Mouse (Mus musculus): Measurements from ENCODE around the gene Dnajc15. TPM values are rescaled to one million over a fixed set of nuclear protein-coding genes. Genes with fewer than 3 reads are reported as not detected.
"Not testable (repeated sequence)": the region's sequence is repeated elsewhere in the genome, so short reads cannot be mapped to it uniquely, and the experiment has no call there.

The Dnajc15 gene
- polyA plus RNA-seq, 1 experiment, result 39.7 TPM

DNA sequence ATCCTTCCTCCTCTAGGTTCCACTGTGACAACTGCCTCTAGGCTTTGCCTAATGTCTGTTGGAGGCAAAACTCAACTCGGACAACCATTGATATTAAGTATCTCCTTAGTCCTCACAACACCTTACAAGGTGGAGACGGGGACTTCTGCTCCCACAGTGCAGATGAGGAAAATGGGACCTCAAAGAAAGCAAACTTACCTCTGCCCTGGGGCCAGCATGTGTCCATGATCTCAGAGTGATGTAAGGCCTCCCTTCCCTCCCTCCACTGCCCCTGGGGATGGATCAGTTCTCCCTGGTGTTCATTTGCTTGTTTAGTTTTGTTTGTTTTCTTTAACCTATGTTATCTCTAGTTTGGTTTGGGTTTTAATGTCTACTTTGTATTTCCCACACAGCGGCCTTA lies 27.6 kb upstream of the Dnajc15 start:
- no peak for DNase-seq
- no peak overlapping the region for H3K27ac ChIP-seq (ENCODE audit: insufficient read depth, low read length)
- H3K4me3 ChIP-seq (replicated peaks; ENCODE audit: insufficient read depth, low read depth, low read length), result no peak overlapping the region
- H3K27me3 ChIP-seq (ENCODE audit: control insufficient read depth, insufficient read depth, low read length), result no peaks in the 10 kb centered on the region
- H3K4me1 ChIP-seq (ENCODE audit: control insufficient read depth, insufficient read depth, low read length), result no peaks in the 10 kb centered on the region
- WGBS, result 97% methylated on average over 3 of the region's 3 CpGs
- no peak for TF ChIP-seq CTCF (IDR thresholded peaks at IDR 0.05; ENCODE audit: borderline replicate concordance, insufficient read depth, low read depth, low read length)
- no peak for TF ChIP-seq POLR2A (IDR thresholded peaks at IDR 0.05; ENCODE audit: borderline replicate concordance, insufficient read depth, low read length)

GRCm38 (mm10) chr14:77895951-77896350 lies 21.0 kb upstream of the Dnajc15 start:
- H3K4me1 ChIP-seq (ENCODE audit: control insufficient read depth, insufficient read depth, low read length), result no peaks in the 10 kb centered on the region
- DNase-seq, result no peak
- no peak overlapping the region for H3K27ac ChIP-seq (ENCODE audit: insufficient read depth, low read length)
- TF ChIP-seq POLR2A (IDR thresholded peaks at IDR 0.05; ENCODE audit: borderline replicate concordance, insufficient read depth, low read length), result no peak
- TF ChIP-seq CTCF (IDR thresholded peaks at IDR 0.05; ENCODE audit: borderline replicate concordance, insufficient read depth, low read depth, low read length), result no peak
- H3K27me3 ChIP-seq (ENCODE audit: control insufficient read depth, insufficient read depth, low read length), result no peaks in the 10 kb centered on the region
- 94% methylated on average over 3 of the region's 3 CpGs for WGBS
- H3K4me3 ChIP-seq (replicated peaks; ENCODE audit: insufficient read depth, low read depth, low read length), result no peak overlapping the region

- 87% methylated on average over 7 of the region's 7 CpGs for WGBS
- no peak for DNase-seq
- H3K4me3 ChIP-seq (replicated peaks; ENCODE audit: insufficient read depth, low read depth, low read length), result no peak overlapping the region
- no peak overlapping the region for H3K27ac ChIP-seq (ENCODE audit: insufficient read depth, low read length)
- H3K4me1 ChIP-seq (ENCODE audit: control insufficient read depth, insufficient read depth, low read length), result no peaks in the 10 kb centered on the region
- TF ChIP-seq POLR2A (IDR thresholded peaks at IDR 0.05; ENCODE audit: borderline replicate concordance, insufficient read depth, low read length) (no peak), CTCF (IDR thresholded peaks at IDR 0.05; ENCODE audit: borderline replicate concordance, insufficient read depth, low read depth, low read length) (no peak)
- H3K27me3 ChIP-seq (ENCODE audit: control insufficient read depth, insufficient read depth, low read length), result no peaks in the 10 kb centered on the region
These were observed 15.0 kb upstream of the Dnajc15 start for GRCm38 (mm10) chr14:77889911-77890310.

DNA sequence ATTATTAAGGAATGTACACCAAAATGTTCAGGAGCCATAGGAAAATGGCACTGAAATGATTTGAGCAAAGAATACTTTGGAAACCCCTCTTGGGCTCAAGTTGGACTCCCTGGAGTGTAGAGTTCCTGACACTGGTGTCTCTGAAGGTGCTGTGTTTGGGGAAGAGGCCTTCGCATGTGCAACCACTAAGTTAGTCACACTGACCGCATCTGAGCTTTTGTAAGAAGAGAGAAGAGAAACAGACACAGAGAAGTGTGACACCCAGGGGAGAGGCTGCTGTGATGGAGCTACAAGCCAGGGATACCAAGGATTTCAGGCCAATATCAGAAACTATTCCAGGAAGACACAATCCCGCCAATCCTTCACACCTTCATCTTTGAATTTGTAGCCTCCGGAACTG lies 12.0 kb upstream of the Dnajc15 start:
- WGBS, result 88% methylated on average over 4 of the region's 4 CpGs
- TF ChIP-seq CTCF (IDR thresholded peaks at IDR 0.05; ENCODE audit: borderline replicate concordance, insufficient read depth, low read depth, low read length) (no peak), POLR2A (IDR thresholded peaks at IDR 0.05; ENCODE audit: borderline replicate concordance, insufficient read depth, low read length) (no peak)
- no peak for DNase-seq
- no peaks in the 10 kb centered on the region for H3K27me3 ChIP-seq (ENCODE audit: control insufficient read depth, insufficient read depth, low read length)
- no peak overlapping the region for H3K4me3 ChIP-seq (replicated peaks; ENCODE audit: insufficient read depth, low read depth, low read length)
- no peak overlapping the region for H3K27ac ChIP-seq (ENCODE audit: insufficient read depth, low read length)
- H3K4me1 ChIP-seq (ENCODE audit: control insufficient read depth, insufficient read depth, low read length), result 0 out of 2 replicates have a peak, but pooled peaks cover 3% of the 10 kb centered on the region

DNA sequence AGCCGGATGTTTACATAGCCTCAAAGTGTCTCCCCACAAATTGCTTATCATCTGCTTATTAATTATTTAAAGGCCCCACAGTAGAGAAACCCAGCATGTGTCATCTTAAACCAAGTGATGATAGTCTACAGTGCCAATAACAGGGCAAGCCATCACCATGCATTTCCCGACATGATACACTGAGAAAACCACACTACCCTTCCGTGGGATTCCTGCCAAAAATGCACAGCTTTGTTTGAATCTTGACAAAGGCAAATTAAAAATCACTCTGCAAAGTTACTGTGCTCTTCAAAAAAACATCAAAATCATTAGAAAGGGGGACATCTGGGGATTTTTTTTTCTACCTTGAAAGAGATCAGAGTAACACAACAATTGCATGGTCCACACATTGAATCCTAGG lies 11.5 kb upstream of the Dnajc15 start:
- TF ChIP-seq POLR2A (IDR thresholded peaks at IDR 0.05; ENCODE audit: borderline replicate concordance, insufficient read depth, low read length), result no peak
- TF ChIP-seq CTCF (IDR thresholded peaks at IDR 0.05; ENCODE audit: borderline replicate concordance, insufficient read depth, low read depth, low read length), result no peak
- Histone ChIP-seq H3K4me3 (replicated peaks; ENCODE audit: insufficient read depth, low read depth, low read length) (no peak overlapping the region), H3K4me1 (ENCODE audit: control insufficient read depth, insufficient read depth, low read length) (0 out of 2 replicates have a peak, but pooled peaks cover 3% of the 10 kb centered on the region), H3K27me3 (ENCODE audit: control insufficient read depth, insufficient read depth, low read length) (no peaks in the 10 kb centered on the region), H3K27ac (ENCODE audit: insufficient read depth, low read length) (no peak overlapping the region)
- WGBS, result 75% methylated on average over 3 of the region's 3 CpGs
- no peak for DNase-seq

DNA sequence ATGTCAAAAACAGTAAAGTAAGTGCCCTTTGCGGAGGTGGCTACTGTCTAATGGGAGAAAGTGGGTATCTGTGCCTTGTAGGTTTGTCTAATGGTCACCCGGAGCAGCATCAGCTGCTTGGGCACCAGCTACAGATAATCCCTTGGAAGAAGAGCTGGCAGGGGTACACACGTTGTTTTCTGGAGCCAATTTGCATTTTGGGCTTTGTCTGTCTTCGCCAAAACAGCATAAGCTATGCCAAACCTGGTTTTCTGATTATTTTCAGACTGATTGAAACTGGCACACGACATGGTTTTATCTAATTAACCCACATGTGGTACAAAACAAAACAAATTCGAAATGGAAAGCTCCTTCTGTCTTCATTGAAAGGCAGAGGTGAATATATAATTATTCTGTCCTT lies 7.7 kb upstream of the Dnajc15 start:
- Histone ChIP-seq H3K4me1 (ENCODE audit: control insufficient read depth, insufficient read depth, low read length) (0 out of 2 replicates have a peak, but pooled peaks cover 3% of the 10 kb centered on the region), H3K4me3 (replicated peaks; ENCODE audit: insufficient read depth, low read depth, low read length) (no peak overlapping the region), H3K27me3 (ENCODE audit: control insufficient read depth, insufficient read depth, low read length) (no peaks in the 10 kb centered on the region), H3K27ac (ENCODE audit: insufficient read depth, low read length) (no peak overlapping the region)
- peak; percentile 17 to 50 for DNase-seq
- 19% methylated on average over 6 of the region's 6 CpGs for WGBS
- TF ChIP-seq CTCF (IDR thresholded peaks at IDR 0.05; ENCODE audit: borderline replicate concordance, insufficient read depth, low read depth, low read length) (no peak), POLR2A (IDR thresholded peaks at IDR 0.05; ENCODE audit: borderline replicate concordance, insufficient read depth, low read length) (no peak)

DNA sequence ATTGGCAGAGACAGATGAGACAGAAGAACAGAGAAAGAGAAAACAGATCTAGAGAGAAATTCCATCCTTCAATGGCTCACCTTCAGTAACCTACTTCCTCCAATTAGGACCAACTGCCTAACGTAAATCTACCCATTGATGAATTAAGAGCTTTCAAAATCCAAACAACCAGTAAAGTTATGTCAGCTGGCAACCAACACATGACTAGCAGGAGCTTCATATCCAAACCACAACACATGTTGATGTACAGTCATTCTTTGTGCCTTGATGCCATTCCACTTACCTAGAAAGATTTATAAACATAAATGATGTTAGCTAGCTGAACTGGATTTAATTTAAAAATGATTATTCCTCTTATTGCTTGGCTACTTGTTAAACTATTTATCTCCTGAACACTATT lies 7.1 kb upstream of the Dnajc15 start:
- no peaks in the 10 kb centered on the region for H3K27me3 ChIP-seq (ENCODE audit: control insufficient read depth, insufficient read depth, low read length)
- 0 out of 2 replicates have a peak, but pooled peaks cover 3% of the 10 kb centered on the region for H3K4me1 ChIP-seq (ENCODE audit: control insufficient read depth, insufficient read depth, low read length)
- TF ChIP-seq CTCF (IDR thresholded peaks at IDR 0.05; ENCODE audit: borderline replicate concordance, insufficient read depth, low read depth, low read length) (no peak), POLR2A (IDR thresholded peaks at IDR 0.05; ENCODE audit: borderline replicate concordance, insufficient read depth, low read length) (no peak)
- no peak overlapping the region for H3K4me3 ChIP-seq (replicated peaks; ENCODE audit: insufficient read depth, low read depth, low read length)
- no peak for DNase-seq
- 96% methylated on average over 1 of the region's 1 CpGs for WGBS
- no peak overlapping the region for H3K27ac ChIP-seq (ENCODE audit: insufficient read depth, low read length)

DNA sequence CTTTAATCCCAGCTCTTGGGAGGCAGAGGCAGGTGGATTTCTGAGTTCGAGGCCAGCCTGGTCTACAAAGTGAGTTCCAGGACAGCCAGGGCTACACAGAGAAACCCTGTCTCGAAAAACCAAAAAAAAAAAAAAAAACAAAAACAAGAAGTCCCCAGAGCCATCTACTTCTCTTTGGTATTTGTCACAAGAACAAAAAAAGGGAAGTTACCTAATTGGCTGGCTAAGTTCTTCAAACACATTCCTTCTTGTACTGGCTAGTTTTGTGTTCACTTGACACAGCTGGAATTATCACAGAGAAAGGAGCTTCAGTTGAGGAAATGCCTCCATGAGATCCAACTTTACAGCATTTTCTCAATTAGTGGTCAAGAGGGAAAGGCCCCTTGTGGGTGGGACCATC lies 3.0 kb upstream of the Dnajc15 start:
- not testable (repeated sequence) for H3K4me1 ChIP-seq (ENCODE audit: control insufficient read depth, insufficient read depth, low read length); H3K27ac ChIP-seq (ENCODE audit: insufficient read depth, low read length); H3K4me3 ChIP-seq (replicated peaks; ENCODE audit: insufficient read depth, low read depth, low read length); H3K27me3 ChIP-seq (ENCODE audit: control insufficient read depth, insufficient read depth, low read length); DNase-seq
- 79% methylated on average over 2 of the region's 2 CpGs for WGBS
